Mouse (Mus musculus): ENCODE data around the gene Ncam2. TPM values are rescaled to one million over a fixed set of nuclear protein-coding genes. Genes with fewer than 3 reads are reported as not detected.

Ncam2 gene
- total RNA-seq, 2 experiments from 2014 or later, result 0.10 TPM; not detected in 1

GRCm38 (mm10) chr16:81650286-81650685, 449.8 kb downstream of the Ncam2 start:
- no peak for DNase-seq

- DNase-seq, result no peak
Measured at GRCm38 (mm10) chr16:81651550-81651949, 451.1 kb downstream of the Ncam2 start.

GRCm38 (mm10) chr16:81656550-81656949, 456.1 kb downstream of the Ncam2 start:
- no peak for DNase-seq

GRCm38 (mm10) chr16:81673866-81674265, 473.4 kb downstream of the Ncam2 start:
- no peak for DNase-seq

GRCm38 (mm10) chr16:81675546-81675945, 475.0 kb downstream of the Ncam2 start:
- no peak for DNase-seq

Data from heart, adult 18-20 months (tissue).